Mouse (Mus musculus): ENCODE data around the gene Gm2663.

GRCm38 (mm10) chr6:41018629-41019028 lies 19.4 kb upstream of the Gm2663 start:
- TF ChIP-seq CTCF (IDR thresholded peaks at IDR 0.05; ENCODE audit: low read depth) (no peak), EP300 (optimal IDR thresholded peaks at IDR 0.05) (no peak)
